Mouse (Mus musculus) megakaryocyte, adult 5-6 weeks (primary cell): ENCODE measurements around the gene Uvssa. TPM values are rescaled to one million over a fixed set of nuclear protein-coding genes. Genes with fewer than 3 reads are reported as not detected.
"Not testable (repeated sequence)": the region's sequence is repeated elsewhere in the genome, so short reads cannot be mapped to it uniquely, and the experiment has no call there.

Source experiments
- ATAC-seq: 2 replicates; pipeline ENCODE4 v1.8.0; 2016; ENCODE audit warnings: mild to moderate bottlenecking, inconsistent platforms; ENCODE audit not compliant: poor library complexity, severe bottlenecking
- total RNA-seq, 2 experiments: library from RNA; stranded (forward) in 1 of 2; stranded (reverse) in 1 of 2; fragments of 153-499, 151-499 nt in 1 of 2; fragments of 221-1000, 200-1000 nt in 1 of 2; gene quantifications; 2 replicates each; pipeline versions ENCODE4 v1.2.3 to v1.2.4; 2015 to 2017

Uvssa gene
- total RNA-seq (2015) (9.4 TPM in 2 replicates), total RNA-seq (2017) (6.1 and 8.4 TPM in 2 replicates)

GRCm38 (mm10) chr5:33378302-33378854, at the start of gene Uvssa:
Gene Uvssa, plus strand, starts transcription at chr5:33378549.
- ATAC-seq: peak; percentile 95

- ATAC-seq: no peak
Observed at GRCm38 (mm10) chr5:33334381-33335272, 43.7 kb upstream of the Uvssa start.

- peak; percentile 99 for ATAC-seq
Observed at GRCm38 (mm10) chr5:33335273-33335976, 42.9 kb upstream of the Uvssa start, which contains the start of gene Maea. Gene Maea, plus strand, starts transcription at chr5:33335509.

GRCm38 (mm10) chr5:33335977-33336360, 42.4 kb upstream of the Uvssa start:
- peak; percentile 21; the same call in 1 of the 2 replicates for ATAC-seq

- no peak for ATAC-seq
Observed at GRCm38 (mm10) chr5:33337206-33337605, 41.1 kb upstream of the Uvssa start.

GRCm38 (mm10) chr5:33341165-33341564, 37.2 kb upstream of the Uvssa start:
- ATAC-seq: no peak

- not testable (repeated sequence) for ATAC-seq
Observed at GRCm38 (mm10) chr5:33342248-33342647, 36.1 kb upstream of the Uvssa start.

- no peak for ATAC-seq
Observed at GRCm38 (mm10) chr5:33342821-33343220, 35.5 kb upstream of the Uvssa start.

GRCm38 (mm10) chr5:33343571-33343970, 34.8 kb upstream of the Uvssa start:
- no peak for ATAC-seq

GRCm38 (mm10) chr5:33344070-33344469, 34.3 kb upstream of the Uvssa start:
- ATAC-seq: no peak

GRCm38 (mm10) chr5:33347620-33348019, 30.7 kb upstream of the Uvssa start:
- ATAC-seq: no peak

GRCm38 (mm10) chr5:33349205-33349604, 29.1 kb upstream of the Uvssa start:
- no peak for ATAC-seq

- no peak for ATAC-seq
Observed at GRCm38 (mm10) chr5:33349706-33350105, 28.6 kb upstream of the Uvssa start.

GRCm38 (mm10) chr5:33351556-33352272, 26.6 kb upstream of the Uvssa start:
- ATAC-seq: peak; percentile 83

- ATAC-seq: peak; percentile 80
Observed at GRCm38 (mm10) chr5:33352273-33352645, 26.1 kb upstream of the Uvssa start.

GRCm38 (mm10) chr5:33353011-33353410, 25.3 kb upstream of the Uvssa start:
- no peak for ATAC-seq

GRCm38 (mm10) chr5:33357494-33357893, 20.9 kb upstream of the Uvssa start:
- no peak for ATAC-seq

- peak; percentile 97 for ATAC-seq
Observed at GRCm38 (mm10) chr5:33358467-33358866, 19.9 kb upstream of the Uvssa start.

GRCm38 (mm10) chr5:33363263-33363662, 15.1 kb upstream of the Uvssa start:
- no peak for ATAC-seq

GRCm38 (mm10) chr5:33368651-33369050, 9.7 kb upstream of the Uvssa start:
- no peak for ATAC-seq

- peak; percentile 75 for ATAC-seq
Observed at GRCm38 (mm10) chr5:33371137-33371536, 7.2 kb upstream of the Uvssa start.
